ENCODE assay signal across 8 mouse cellular contexts in the genomic region with DNA sequence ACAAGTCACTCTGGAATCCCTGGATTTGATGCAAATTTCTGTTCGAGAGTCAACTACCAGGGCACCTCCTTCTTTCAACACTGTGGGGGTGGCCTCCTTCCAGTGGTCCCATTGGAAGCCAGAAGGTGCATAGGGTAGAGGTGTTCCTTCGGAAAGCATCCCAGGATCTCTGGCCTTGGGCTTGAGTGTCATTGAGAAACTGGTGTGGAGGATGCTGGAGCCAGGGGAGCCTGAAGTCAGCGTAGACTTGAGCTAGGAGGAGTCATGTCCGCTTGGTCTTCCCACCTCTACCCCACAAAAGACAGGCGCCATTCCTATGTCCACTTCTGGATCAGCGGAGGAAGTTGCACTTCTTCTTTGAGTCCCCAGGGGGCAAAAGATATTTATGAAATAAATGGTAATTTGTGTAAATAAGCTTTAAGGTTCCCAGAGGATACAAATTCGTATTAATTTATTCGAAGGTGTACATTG. TPM values are rescaled to one million over a fixed set of nuclear protein-coding genes. Genes with fewer than 3 reads are reported as not detected.
DNase-seq lines count a peak whose midpoint lies in the region; ATAC-seq lines count a peak whose summit lies in the region.

No protein-coding gene starts in this region.

- ATAC-seq in megakaryocyte, adult 5-6 weeks (ENCODE audit: poor library complexity, severe bottlenecking) = no peak
- no peak for ATAC-seq in forebrain, embryonic 14.5 days
- ATAC-seq in limb, embryonic 11.5 days (ENCODE audit: insufficient number of reproducible peaks, low FRiP score, low TSS enrichment, low read depth) = no peak
- no peak for ATAC-seq in stomach, embryonic 14.5 days (ENCODE audit: insufficient number of reproducible peaks, insufficient read depth, low FRiP score, low read depth)

- H3K4me3 ChIP-seq in megakaryocyte, embryonic 14.5 days (replicated peaks) = peak overlapping the region; percentile 85
- H3K4me3 ChIP-seq in forebrain, embryonic 14.5 days (ENCODE audit: low read depth, low read length) = no peak overlapping the region
- H3K4me3 ChIP-seq in limb, embryonic 11.5 days (ENCODE audit: low read depth, low read length) = peak overlapping the region; percentile 31
- H3K4me3 ChIP-seq in stomach, embryonic 14.5 days (ENCODE audit: low read depth, low read length) = peak overlapping the region; percentile 59; the same call in 1 of the 2 replicates

- H3K4me1 ChIP-seq in megakaryocyte, embryonic 14.5 days = peaks cover 76% of the 10 kb centered on the region
- peaks cover 11% of the 10 kb centered on the region for H3K4me1 ChIP-seq in forebrain, embryonic 14.5 days (ENCODE audit: control insufficient read depth, insufficient read depth, low read length)
- H3K4me1 ChIP-seq in limb, embryonic 11.5 days (ENCODE audit: control insufficient read depth, insufficient read depth, low read length) = peaks cover 31% of the 10 kb centered on the region
- H3K4me1 ChIP-seq in stomach, embryonic 14.5 days (ENCODE audit: control insufficient read depth, insufficient read depth, low read length) = peaks cover 17% of the 10 kb centered on the region

- peak; percentile 49 for DNase-seq in forebrain, embryonic 14.5 days (ENCODE audit: low spot score)
- peak; percentile 61 for DNase-seq in limb, embryonic 11.5 days (ENCODE audit: low spot score)
- DNase-seq in left cerebral cortex, postnatal 25 days (ENCODE audit: low spot score in 2 of 2) = no peak
- DNase-seq in right cerebral cortex, adult 2 months (ENCODE audit: low spot score in 2 of 2) = no peak
- no peak for DNase-seq in cerebellum, adult 9-11 months

- intact Hi-C loops in left cerebral cortex, postnatal 25 days (cut with DNase I) = loop anchor here (5.0 kb wide), 4 partner anchors 324 to 459 kb away; no protein-coding TSS in a partner anchor

- H3K27ac ChIP-seq in forebrain, embryonic 14.5 days (ENCODE audit: low read depth, low read length) = no peak overlapping the region
- H3K27ac ChIP-seq in limb, embryonic 11.5 days (replicated peaks; ENCODE audit: low read depth, low read length) = peak overlapping the region; percentile 73
- H3K27ac ChIP-seq in stomach, embryonic 14.5 days (ENCODE audit: low read length) = peak overlapping the region; percentile 29

- 6% methylated on average over 8 of the region's 8 CpGs for WGBS in forebrain, embryonic 14.5 days
- 10% methylated on average over 8 of the region's 8 CpGs for WGBS in limb, embryonic 11.5 days
- 33% methylated on average over 8 of the region's 8 CpGs for WGBS in stomach, embryonic 14.5 days

- H3K9me3 ChIP-seq in megakaryocyte, embryonic 14.5 days = 0 out of 2 replicates have a peak, but pooled peaks cover 3% of the 10 kb centered on the region
- no peaks in the 10 kb centered on the region for H3K9me3 ChIP-seq in forebrain, embryonic 14.5 days (replicated peaks; ENCODE audit: control insufficient read depth, low read length)
- no peaks in the 10 kb centered on the region; the same call in 1 of the 2 replicates for H3K9me3 ChIP-seq in limb, embryonic 11.5 days (ENCODE audit: control insufficient read depth, low read length)
- H3K9me3 ChIP-seq in stomach, embryonic 14.5 days (ENCODE audit: control insufficient read depth, low read depth, low read length) = no peaks in the 10 kb centered on the region

- H3K9ac ChIP-seq in forebrain, embryonic 14.5 days (ENCODE audit: low read length) = no peak overlapping the region
- peak overlapping the region; percentile 70 for H3K9ac ChIP-seq in limb, embryonic 11.5 days (ENCODE audit: low read length)
- 0 out of 2 replicates have a peak overlapping the region, but pooled peaks have one; percentile 7 for H3K9ac ChIP-seq in stomach, embryonic 14.5 days (replicated peaks; ENCODE audit: low read depth, low read length)

- no peaks in the 10 kb centered on the region for H3K36me3 ChIP-seq in megakaryocyte, embryonic 14.5 days (replicated peaks; ENCODE audit: low read length)
- H3K36me3 ChIP-seq in forebrain, embryonic 14.5 days (ENCODE audit: control insufficient read depth, insufficient read depth, low read length) = no peaks in the 10 kb centered on the region
- H3K36me3 ChIP-seq in limb, embryonic 11.5 days (ENCODE audit: control insufficient read depth, insufficient read depth, low read length) = no peaks in the 10 kb centered on the region
- peaks cover 7% of the 10 kb centered on the region; the same call in 1 of the 2 replicates for H3K36me3 ChIP-seq in stomach, embryonic 14.5 days (ENCODE audit: control insufficient read depth, insufficient read depth, low read length)

- peak overlapping the region; percentile 61; the same call in 1 of the 2 replicates for H3K4me2 ChIP-seq in forebrain, embryonic 14.5 days (ENCODE audit: low read length)
- peak overlapping the region; percentile 90 for H3K4me2 ChIP-seq in limb, embryonic 11.5 days (ENCODE audit: low read depth, severe bottlenecking)
- H3K4me2 ChIP-seq in stomach, embryonic 14.5 days (replicated peaks; ENCODE audit: low read depth, low read length) = peak overlapping the region; percentile 58

- H3K27me3 ChIP-seq in megakaryocyte, embryonic 14.5 days (replicated peaks) = peaks cover 100% of the 10 kb centered on the region
- H3K27me3 ChIP-seq in forebrain, embryonic 14.5 days (replicated peaks; ENCODE audit: control insufficient read depth, insufficient read depth, low read length) = peaks cover 87% of the 10 kb centered on the region
- H3K27me3 ChIP-seq in limb, embryonic 11.5 days (ENCODE audit: control insufficient read depth, insufficient read depth, low read length) = peaks cover 48% of the 10 kb centered on the region
- peaks cover 24% of the 10 kb centered on the region for H3K27me3 ChIP-seq in stomach, embryonic 14.5 days (ENCODE audit: control insufficient read depth, insufficient read depth, low read length)

RNA-seq across cellular contexts. Expression of a gene that starts 8.9 kb away (rescaled TPM):
- polyA plus RNA-seq in megakaryocyte, embryonic 14.5 days (2012; ENCODE audit: insufficient read depth, low replicate concordance) = not detected in 2 replicates
- total RNA-seq in megakaryocyte, adult 5-6 weeks (2015) = not detected in 2 replicates
- not detected in 2 replicates for total RNA-seq in megakaryocyte, adult 5-6 weeks (2017)
- not detected in 2 replicates for polyA plus RNA-seq in forebrain, embryonic 14.5 days (2014; fragmentation: Nextera tagmentation; extraction: Ambion mirVana)
- polyA plus RNA-seq in limb, embryonic 11.5 days (2014; fragmentation: Nextera tagmentation; extraction: Ambion mirVana) = not detected in 2 replicates
- not detected in 2 replicates for polyA plus RNA-seq in stomach, embryonic 14.5 days (2014; fragmentation: Nextera tagmentation; extraction: Ambion mirVana)
- not detected for total RNA-seq in left cerebral cortex, postnatal 25 days (2021)

RNA-seq across cellular contexts. Expression of a gene that starts 8.9 kb away (rescaled TPM):
- polyA plus RNA-seq in megakaryocyte, embryonic 14.5 days (2012; ENCODE audit: insufficient read depth, low replicate concordance) = 1.5 and 1.7 TPM in 2 replicates
- 0.04 TPM in 1 of 2 replicates, not detected in the other for total RNA-seq in megakaryocyte, adult 5-6 weeks (2015)
- total RNA-seq in megakaryocyte, adult 5-6 weeks (2017) = 0.04 TPM in 1 of 2 replicates, not detected in the other
- polyA plus RNA-seq in forebrain, embryonic 14.5 days (2014; fragmentation: Nextera tagmentation; extraction: Ambion mirVana) = 0.48 and 0.64 TPM in 2 replicates
- polyA plus RNA-seq in limb, embryonic 11.5 days (2014; fragmentation: Nextera tagmentation; extraction: Ambion mirVana) = 11.3 and 14.9 TPM in 2 replicates
- polyA plus RNA-seq in stomach, embryonic 14.5 days (2014; fragmentation: Nextera tagmentation; extraction: Ambion mirVana) = 5.8 and 6.8 TPM in 2 replicates
- 1 to 10 TPM; 1.8 to 2.2 TPM for total RNA-seq in left cerebral cortex, postnatal 25 days (2021)

RNA-seq across cellular contexts. Expression of a gene that starts 45.0 kb away (rescaled TPM):
- polyA plus RNA-seq in megakaryocyte, embryonic 14.5 days (2012; ENCODE audit: insufficient read depth, low replicate concordance) = not detected in 2 replicates
- total RNA-seq in megakaryocyte, adult 5-6 weeks (2015) = not detected in 2 replicates
- total RNA-seq in megakaryocyte, adult 5-6 weeks (2017) = not detected in 2 replicates
- polyA plus RNA-seq in forebrain, embryonic 14.5 days (2014; fragmentation: Nextera tagmentation; extraction: Ambion mirVana) = 0.11 and 0.13 TPM in 2 replicates
- polyA plus RNA-seq in limb, embryonic 11.5 days (2014; fragmentation: Nextera tagmentation; extraction: Ambion mirVana) = 36.3 and 36.7 TPM in 2 replicates
- not detected in 2 replicates for polyA plus RNA-seq in stomach, embryonic 14.5 days (2014; fragmentation: Nextera tagmentation; extraction: Ambion mirVana)
- under 1 TPM; 0.23 to 0.32 TPM for total RNA-seq in left cerebral cortex, postnatal 25 days (2021)

Comparison
In these comparisons a context has a peak if more than half of its experiments do, and no peak if none do; other contexts are left out.
1. DNase-seq: peak in forebrain, embryonic 14.5 days (single experiment) and limb, embryonic 11.5 days (single experiment); none in left cerebral cortex, postnatal 25 days (0 of 2), right cerebral cortex, adult 2 months (0 of 2) and cerebellum, adult 9-11 months (single experiment).
2. RNA of a gene that starts 45.0 kb away (polyA plus RNA-seq): 36.3 to 36.7 TPM in limb, embryonic 11.5 days; 0.11 to 0.13 TPM in forebrain, embryonic 14.5 days, not detected in stomach, embryonic 14.5 days and not detected in megakaryocyte, embryonic 14.5 days; every median in the first group is over 10 times any median in the second.
3. Peak in every context shown above with its lines, with median percentiles within 50 percentile points of each other: H3K4me2 ChIP-seq.